Mouse (Mus musculus) midbrain, embryonic 12.5 days (tissue): ENCODE data around the gene Dhx9. TPM values are rescaled to one million over a fixed set of nuclear protein-coding genes. Genes with fewer than 3 reads are reported as not detected.
"Not testable (repeated sequence)": the region's sequence is repeated elsewhere in the genome, so short reads cannot be mapped to it uniquely, and the experiment has no call there.

Experiments used
- ATAC-seq: fragments of 200-750 bp; cut with Nextera tagmentation; 2 replicates; pipeline ENCODE4 v1.8.0; 2017; ENCODE audit warnings: low read depth, moderate TSS enrichment, moderate library complexity; ENCODE audit not compliant: low FRiP score
- H3K27ac ChIP-seq: fragments of 300-500 bp; sonication (generic); replicated peaks from 2 replicates; pipeline ENCODE4 v1.5.1; 2016; ENCODE audit warnings: mild to moderate bottlenecking
- H3K27me3 ChIP-seq: fragments of 300-500 bp; sonication (generic); 2 replicates; pipeline ENCODE4 v1.6.1; 2016; ENCODE audit warnings: mild to moderate bottlenecking
- H3K36me3 ChIP-seq: fragments of 300-500 bp; sonication (generic); 2 replicates; pipeline ENCODE4 v1.6.1; 2016
- H3K4me1 ChIP-seq: fragments of 300-500 bp; sonication (generic); 2 replicates; pipeline ENCODE4 v1.6.1; 2016
- H3K4me2 ChIP-seq: fragments of 300-500 bp; sonication (generic); replicated peaks from 2 replicates; pipeline ENCODE4 v1.6.1; 2016; ENCODE audit warnings: mild to moderate bottlenecking, moderate library complexity
- H3K4me3 ChIP-seq: fragments of 300-500 bp; sonication (generic); 2 replicates; pipeline ENCODE4 v1.5.1; 2016; ENCODE audit warnings: mild to moderate bottlenecking
- H3K9ac ChIP-seq: fragments of 300-500 bp; sonication (generic); replicated peaks from 2 replicates; pipeline ENCODE4 v1.6.1; 2016; ENCODE audit warnings: mild to moderate bottlenecking, moderate library complexity
- H3K9me3 ChIP-seq: fragments of 300-500 bp; sonication (generic); 2 replicates; pipeline ENCODE4 v1.6.1; 2016; ENCODE audit warnings: mild to moderate bottlenecking
- WGBS: fragments of 180-500 bp; shearing (Covaris S2); methylation state at CpG from one replicate; pipeline ENCODE4 v1.1.7; 2016; 5-methylcytosine and 5-hydroxymethylcytosine counted together
- polyA plus RNA-seq: library from polyadenylated mRNA; unstranded; fragments of >200 nt; fragmentation: Nextera tagmentation; extraction: Ambion mirVana; gene quantifications from 2 replicates; pipeline ENCODE4 v1.2.1, GENCODE M21; 2016

The Dhx9 gene
- polyA plus RNA-seq, 1 experiment from 2014 or later: 50.3 TPM

GRCm38 (mm10) chr1:153440752-153441151 is 46.7 kb downstream of the Dhx9 start:
- Histone ChIP-seq H3K4me3 (no peak overlapping the region), H3K4me2 (no peak overlapping the region), H3K36me3 (no peaks in the 10 kb centered on the region), H3K4me1 (no peaks in the 10 kb centered on the region), H3K27me3 (no peaks in the 10 kb centered on the region), H3K9me3 (no peaks in the 10 kb centered on the region), H3K9ac (no peak overlapping the region), H3K27ac (no peak overlapping the region)
- no peak for ATAC-seq
- 87% methylated on average over 4 of the region's 4 CpGs for WGBS

- 92% methylated on average over 11 of the region's 11 CpGs for WGBS
These were observed 49.9 kb downstream of the Dhx9 start for GRCm38 (mm10) chr1:153437536-153437935.

GRCm38 (mm10) chr1:153433851-153434589 is 53.4 kb downstream of the Dhx9 start:
- H3K4me2 ChIP-seq: no peak overlapping the region

More at GRCm38 (mm10) chr1:153437536-153437935, 49.9 kb downstream of the Dhx9 start:
- ATAC-seq: no peak
- Histone ChIP-seq H3K4me1 (no peaks in the 10 kb centered on the region), H3K27me3 (no peaks in the 10 kb centered on the region), H3K4me2 (no peak overlapping the region), H3K36me3 (no peaks in the 10 kb centered on the region), H3K27ac (no peak overlapping the region), H3K9ac (no peak overlapping the region), H3K4me3 (no peak overlapping the region), H3K9me3 (no peaks in the 10 kb centered on the region)

GRCm38 (mm10) chr1:153432329-153432728 is 55.1 kb downstream of the Dhx9 start:
- no peaks in the 10 kb centered on the region for H3K9me3 ChIP-seq
- H3K9ac ChIP-seq: no peak overlapping the region
- H3K27me3 ChIP-seq: no peaks in the 10 kb centered on the region
- no peak overlapping the region for H3K4me2 ChIP-seq
- no peaks in the 10 kb centered on the region for H3K36me3 ChIP-seq
- ATAC-seq: no peak
- WGBS: 81% methylated on average over 2 of the region's 2 CpGs
- no peak overlapping the region for H3K4me3 ChIP-seq
- no peaks in the 10 kb centered on the region for H3K4me1 ChIP-seq
- no peak overlapping the region for H3K27ac ChIP-seq

More at GRCm38 (mm10) chr1:153433851-153434589, 53.4 kb downstream of the Dhx9 start:
- no peak for ATAC-seq
- Histone ChIP-seq H3K9ac (no peak overlapping the region), H3K27me3 (no peaks in the 10 kb centered on the region), H3K4me3 (no peak overlapping the region), H3K27ac (no peak overlapping the region), H3K9me3 (no peaks in the 10 kb centered on the region), H3K36me3 (no peaks in the 10 kb centered on the region), H3K4me1 (no peaks in the 10 kb centered on the region)
- WGBS: 83% methylated on average over 5 of the region's 5 CpGs

- 89% methylated on average over 10 of the region's 10 CpGs for WGBS
- no peaks in the 10 kb centered on the region for H3K4me1 ChIP-seq
- ATAC-seq: no peak
These were observed 55.8 kb downstream of the Dhx9 start for GRCm38 (mm10) chr1:153431701-153432100.

GRCm38 (mm10) chr1:153431158-153431557 is 56.3 kb downstream of the Dhx9 start:
- ATAC-seq: no peak
- no peak overlapping the region for H3K27ac ChIP-seq
- 76% methylated on average over 7 of the region's 7 CpGs for WGBS
- H3K4me2 ChIP-seq: no peak overlapping the region
- H3K36me3 ChIP-seq: no peaks in the 10 kb centered on the region
- no peaks in the 10 kb centered on the region for H3K9me3 ChIP-seq
- H3K4me3 ChIP-seq: no peak overlapping the region
- peaks cover 8% of the 10 kb centered on the region for H3K27me3 ChIP-seq
- no peaks in the 10 kb centered on the region for H3K4me1 ChIP-seq
- no peak overlapping the region for H3K9ac ChIP-seq

More at GRCm38 (mm10) chr1:153431701-153432100, 55.8 kb downstream of the Dhx9 start:
- Histone ChIP-seq H3K9me3 (no peaks in the 10 kb centered on the region), H3K4me2 (no peak overlapping the region), H3K9ac (no peak overlapping the region), H3K27ac (no peak overlapping the region), H3K27me3 (peaks cover 3% of the 10 kb centered on the region), H3K36me3 (no peaks in the 10 kb centered on the region), H3K4me3 (no peak overlapping the region)

GRCm38 (mm10) chr1:153424770-153425584 is 62.5 kb downstream of the Dhx9 start, which contains the start of gene Shcbp1l:
Shcbp1l (plus strand) TSS chr1:153425162.
- H3K27me3 ChIP-seq: peaks cover 31% of the 10 kb centered on the region
- peak within 1 kb of the TSS; percentile 52 for H3K9ac ChIP-seq
- H3K4me1 ChIP-seq: peaks cover 14% of the 10 kb centered on the region
- no peak within 1 kb of the TSS for H3K27ac ChIP-seq
- H3K4me3 ChIP-seq: peak within 1 kb of the TSS; percentile 61
- no peaks in the 10 kb centered on the region for H3K9me3 ChIP-seq
- ATAC-seq: peak; percentile 88
- WGBS: 3% methylated on average over 58 of the region's 60 CpGs
- no peaks in the 10 kb centered on the region for H3K36me3 ChIP-seq
- H3K4me2 ChIP-seq: peak within 1 kb of the TSS; percentile 98

- ATAC-seq: peak; percentile 25; the same call in 1 of the 2 replicates
- WGBS: 44% methylated on average over 12 of the region's 12 CpGs
- H3K9ac ChIP-seq: no peak overlapping the region
These were observed 63.2 kb downstream of the Dhx9 start for GRCm38 (mm10) chr1:153424271-153424670.

GRCm38 (mm10) chr1:153417805-153418204 is 69.7 kb downstream of the Dhx9 start:
- WGBS: 81% methylated on average over 4 of the region's 4 CpGs
- not testable (repeated sequence) for H3K36me3 ChIP-seq, H3K9ac ChIP-seq, H3K27ac ChIP-seq, H3K4me1 ChIP-seq, H3K4me2 ChIP-seq, H3K4me3 ChIP-seq, H3K27me3 ChIP-seq, H3K9me3 ChIP-seq, ATAC-seq

More at GRCm38 (mm10) chr1:153424271-153424670, 63.2 kb downstream of the Dhx9 start:
- Histone ChIP-seq H3K4me2 (peak overlapping the region; percentile 98), H3K4me1 (peaks cover 14% of the 10 kb centered on the region), H3K36me3 (no peaks in the 10 kb centered on the region), H3K27ac (no peak overlapping the region), H3K4me3 (peak overlapping the region; percentile 61), H3K9me3 (no peaks in the 10 kb centered on the region), H3K27me3 (peaks cover 31% of the 10 kb centered on the region)

- not testable (repeated sequence) for H3K36me3 ChIP-seq, H3K4me3 ChIP-seq, ATAC-seq, H3K27me3 ChIP-seq, H3K4me2 ChIP-seq, H3K27ac ChIP-seq, H3K9me3 ChIP-seq, H3K9ac ChIP-seq, H3K4me1 ChIP-seq
- 82% methylated on average over 3 of the region's 3 CpGs for WGBS
These were observed 71.1 kb downstream of the Dhx9 start for GRCm38 (mm10) chr1:153416271-153416832.

GRCm38 (mm10) chr1:153415742-153416141 is 71.7 kb downstream of the Dhx9 start:
- WGBS: 85% methylated on average over 2 of the region's 5 CpGs
- not testable (repeated sequence) for H3K27ac ChIP-seq, H3K9ac ChIP-seq, H3K36me3 ChIP-seq, H3K9me3 ChIP-seq, H3K4me1 ChIP-seq, ATAC-seq, H3K4me3 ChIP-seq, H3K27me3 ChIP-seq, H3K4me2 ChIP-seq

GRCm38 (mm10) chr1:153414962-153415361 is 72.5 kb downstream of the Dhx9 start:
- no peak for ATAC-seq
- Histone ChIP-seq H3K27ac (no peak overlapping the region), H3K36me3 (no peaks in the 10 kb centered on the region), H3K4me3 (no peak overlapping the region), H3K4me2 (no peak overlapping the region), H3K4me1 (no peaks in the 10 kb centered on the region), H3K27me3 (no peaks in the 10 kb centered on the region), H3K9me3 (no peaks in the 10 kb centered on the region), H3K9ac (no peak overlapping the region)
- 88% methylated on average over 4 of the region's 4 CpGs for WGBS
